Mouse (Mus musculus) hindbrain, postnatal 0 days (tissue): Measurements from ENCODE around the gene Ptchd4. TPM values are rescaled to one million over a fixed set of nuclear protein-coding genes. Genes with fewer than 3 reads are reported as not detected.

Experiments used
- ATAC-seq: fragments of 200-750 bp; cut with Nextera tagmentation; 2 replicates; pipeline ENCODE4 v1.8.0; 2017; ENCODE audit warnings: mild to moderate bottlenecking, moderate TSS enrichment, moderate library complexity
- DNase-seq: peaks from one replicate; pipeline ENCODE4 v3.0.0-alpha.2; 2015; ENCODE audit warnings: low spot score
- H3K27ac ChIP-seq: fragments of 300-500 bp; sonication (generic); 2 replicates; pipeline ENCODE4 v1.5.1; 2014; ENCODE audit warnings: mild to moderate bottlenecking
- H3K27me3 ChIP-seq: fragments of 300-500 bp; sonication (generic); 2 replicates; pipeline ENCODE4 v1.6.1; 2014; ENCODE audit warnings: low read length, mixed read lengths; ENCODE audit not compliant: insufficient read depth
- H3K36me3 ChIP-seq: fragments of 300-500 bp; sonication (generic); 2 replicates; pipeline ENCODE4 v1.6.1; 2014; ENCODE audit warnings: low read length, mixed read lengths; ENCODE audit not compliant: insufficient read depth
- H3K4me1 ChIP-seq: fragments of 300-500 bp; sonication (generic); 2 replicates; pipeline ENCODE4 v1.6.1; 2014; ENCODE audit warnings: antibody characterized with exemption, low read length, mixed read lengths; ENCODE audit not compliant: insufficient read depth
- H3K4me2 ChIP-seq: fragments of 300-500 bp; sonication (generic); 2 replicates; pipeline ENCODE4 v1.6.1; 2014; ENCODE audit warnings: low read depth, mild to moderate bottlenecking, low read length, moderate library complexity, mixed read lengths
- H3K4me3 ChIP-seq: fragments of 300-500 bp; sonication (generic); 2 replicates; pipeline ENCODE4 v1.5.1; 2014; ENCODE audit warnings: low read length
- H3K9ac ChIP-seq: fragments of 300-500 bp; sonication (generic); replicated peaks from 2 replicates; pipeline ENCODE4 v1.6.1; 2014; ENCODE audit warnings: mild to moderate bottlenecking, low read length, moderate library complexity, mixed read lengths
- H3K9me3 ChIP-seq: fragments of 300-500 bp; sonication (generic); 2 replicates; pipeline ENCODE4 v1.6.1; 2016; ENCODE audit warnings: low read length, mixed read lengths
- CTCF ChIP-seq: IDR thresholded peaks from 2 replicates; pipeline ENCODE4 v1.5.1; 2016; ENCODE audit warnings: antibody characterized with exemption, control low read depth, low read depth
- whole genome bisulfite sequencing: fragments of 180-500 bp; shearing (Covaris S2); extraction: QIAGEN DNeasy Blood & Tissue Kit; methylation state at CpG from one replicate; pipeline ENCODE4 v1.1.7; 2014; 5-methylcytosine and 5-hydroxymethylcytosine counted together
- polyA plus RNA-seq: library from polyadenylated mRNA; unstranded; fragments of >200 nt; fragmentation: Nextera tagmentation; extraction: Ambion mirVana; gene quantifications from 2 replicates; pipeline ENCODE4 v1.2.1, GENCODE M21; 2015
- total RNA-seq: library from RNA; depleted of rRNA; stranded (reverse); fragments of >200 nt; gene quantifications from 2 replicates; pipeline ENCODE4 v1.2.3, GENCODE M21; 2014

Gene Ptchd4
- total and polyA plus RNA-seq, 2 experiments from 2014 or later: 11.3 to 11.7 TPM

DNA sequence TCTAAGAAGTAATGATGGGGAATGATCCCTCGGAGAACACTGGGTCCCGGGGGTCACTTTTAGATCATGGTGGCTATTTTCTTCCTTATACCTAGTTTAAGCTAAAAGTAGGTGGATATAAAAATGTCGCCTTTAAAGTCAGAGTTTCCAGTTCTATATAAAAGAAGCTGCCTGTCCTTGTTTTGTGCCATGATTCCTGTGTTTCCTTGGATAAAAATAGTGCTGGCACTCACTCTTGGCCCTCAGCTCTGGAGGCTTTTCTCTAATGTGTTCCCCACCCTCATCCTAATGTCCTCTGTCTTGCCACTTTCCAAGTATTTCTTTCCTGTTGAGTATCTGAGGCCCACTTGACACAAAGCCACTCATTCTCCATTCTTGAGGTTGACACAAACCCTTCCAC lies 79.6 kb downstream of the Ptchd4 start:
- no peaks in the 10 kb centered on the region for H3K27me3 ChIP-seq
- DNase-seq: no peak
- no peak for TF ChIP-seq CTCF
- ATAC-seq: no peak
- no peaks in the 10 kb centered on the region for H3K36me3 ChIP-seq
- no peak overlapping the region for H3K4me2 ChIP-seq
- H3K4me3 ChIP-seq: no peak overlapping the region
- H3K9ac ChIP-seq: no peak overlapping the region
- 93% methylated on average over 3 of the region's 3 CpGs for WGBS
- no peaks in the 10 kb centered on the region for H3K9me3 ChIP-seq
- no peaks in the 10 kb centered on the region for H3K4me1 ChIP-seq
- no peak overlapping the region for H3K27ac ChIP-seq

DNA sequence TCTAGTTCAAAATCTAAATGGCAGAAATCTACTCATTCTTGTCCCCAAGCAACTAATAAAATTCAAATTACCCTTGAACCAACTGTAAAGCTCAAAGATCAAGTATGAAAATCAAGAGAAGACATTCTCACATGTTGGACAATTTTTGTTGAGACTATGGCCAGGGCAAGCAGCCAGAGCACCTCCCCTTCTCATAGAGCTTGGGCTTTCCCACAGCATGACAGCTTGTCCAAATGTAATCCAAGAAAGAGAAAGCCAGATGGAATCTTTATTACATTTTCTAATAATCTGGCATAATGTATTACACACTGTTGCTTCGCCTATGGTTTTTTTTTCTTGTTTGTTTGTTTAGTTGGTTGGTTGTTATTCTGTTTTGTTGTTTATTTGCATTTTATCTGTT lies 102.7 kb downstream of the Ptchd4 start:
- no peak overlapping the region for H3K4me3 ChIP-seq
- no peak overlapping the region for H3K27ac ChIP-seq
- no peak for TF ChIP-seq CTCF
- H3K4me2 ChIP-seq: no peak overlapping the region
- H3K9ac ChIP-seq: no peak overlapping the region
- H3K36me3 ChIP-seq: no peaks in the 10 kb centered on the region
- no peaks in the 10 kb centered on the region for H3K9me3 ChIP-seq
- ATAC-seq (no peak), DNase-seq (no peak)
- WGBS: 68% methylated on average over 1 of the region's 1 CpGs
- no peaks in the 10 kb centered on the region for H3K27me3 ChIP-seq
- H3K4me1 ChIP-seq: no peaks in the 10 kb centered on the region

DNA sequence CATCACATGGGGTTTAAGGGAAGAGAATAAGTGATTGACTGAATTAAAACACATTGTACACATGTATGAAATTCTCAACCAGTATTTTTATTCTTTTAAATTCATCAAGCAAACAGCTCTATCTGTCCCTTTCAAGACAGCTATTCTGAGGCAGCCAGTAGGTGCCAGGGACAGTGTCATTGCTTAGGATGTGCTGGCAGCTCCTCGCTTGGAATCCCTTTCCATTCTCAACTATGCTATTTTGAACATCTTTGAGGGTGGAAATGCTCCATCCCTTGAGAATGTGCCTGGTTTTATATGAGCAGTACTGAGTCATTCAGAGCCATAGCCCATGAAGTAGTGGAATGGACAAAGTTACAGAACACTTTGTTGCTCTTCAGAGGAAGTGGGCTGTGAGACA lies 112.2 kb downstream of the Ptchd4 start:
- Histone ChIP-seq H3K36me3 (no peaks in the 10 kb centered on the region), H3K9ac (no peak overlapping the region), H3K27me3 (no peaks in the 10 kb centered on the region), H3K4me1 (no peaks in the 10 kb centered on the region), H3K9me3 (no peaks in the 10 kb centered on the region), H3K4me3 (no peak overlapping the region), H3K27ac (no peak overlapping the region), H3K4me2 (no peak overlapping the region)
- WGBS: 89% methylated on average over 1 of the region's 1 CpGs
- ATAC-seq (no peak), DNase-seq (no peak)
- no peak for TF ChIP-seq CTCF

DNA sequence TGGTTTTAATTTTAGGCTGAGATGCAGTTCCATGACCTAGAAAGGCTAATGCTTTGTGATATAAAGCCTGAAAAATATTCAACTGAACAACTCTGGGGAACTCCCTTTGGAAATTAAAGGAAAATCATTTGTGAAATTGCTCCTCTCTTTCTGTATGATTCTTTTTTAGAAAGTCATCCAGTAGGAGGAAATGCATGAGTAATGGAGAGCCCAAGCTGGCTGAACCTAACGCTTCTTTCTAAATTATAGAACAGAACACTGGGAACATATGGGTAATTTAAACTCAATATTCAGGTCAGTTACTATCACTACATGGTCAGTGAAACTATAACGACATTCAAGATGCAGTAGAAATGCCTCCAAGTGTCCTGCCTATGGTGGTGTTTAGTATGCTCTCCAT lies 114.6 kb downstream of the Ptchd4 start:
- Histone ChIP-seq H3K9me3 (no peaks in the 10 kb centered on the region), H3K4me2 (no peak overlapping the region), H3K27ac (no peak overlapping the region), H3K4me3 (no peak overlapping the region), H3K27me3 (no peaks in the 10 kb centered on the region), H3K9ac (no peak overlapping the region), H3K4me1 (no peaks in the 10 kb centered on the region), H3K36me3 (no peaks in the 10 kb centered on the region)
- DNase-seq (no peak), ATAC-seq (no peak)
- WGBS: 75% methylated on average over 2 of the region's 2 CpGs
- TF ChIP-seq CTCF: no peak

DNA sequence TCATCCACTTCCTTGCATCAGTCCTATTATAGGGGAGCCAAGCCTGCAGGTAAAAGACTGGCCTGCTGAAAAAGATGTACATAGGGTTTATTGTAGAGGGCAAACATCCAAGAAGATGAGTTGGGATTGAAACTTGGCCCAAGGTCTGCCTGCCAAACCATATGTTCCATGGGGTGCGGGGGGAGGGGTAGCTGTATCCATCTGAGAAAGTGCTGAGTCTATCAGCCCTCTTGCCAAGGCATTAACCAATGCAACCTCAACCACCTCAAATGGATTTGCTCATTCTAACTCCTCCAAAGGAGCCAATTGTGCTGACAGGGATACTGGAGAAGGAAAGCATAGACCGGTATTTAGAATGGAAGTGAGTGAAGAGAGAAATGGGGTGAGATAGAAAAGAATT lies 136.5 kb downstream of the Ptchd4 start:
- no peak for ATAC-seq

DNA sequence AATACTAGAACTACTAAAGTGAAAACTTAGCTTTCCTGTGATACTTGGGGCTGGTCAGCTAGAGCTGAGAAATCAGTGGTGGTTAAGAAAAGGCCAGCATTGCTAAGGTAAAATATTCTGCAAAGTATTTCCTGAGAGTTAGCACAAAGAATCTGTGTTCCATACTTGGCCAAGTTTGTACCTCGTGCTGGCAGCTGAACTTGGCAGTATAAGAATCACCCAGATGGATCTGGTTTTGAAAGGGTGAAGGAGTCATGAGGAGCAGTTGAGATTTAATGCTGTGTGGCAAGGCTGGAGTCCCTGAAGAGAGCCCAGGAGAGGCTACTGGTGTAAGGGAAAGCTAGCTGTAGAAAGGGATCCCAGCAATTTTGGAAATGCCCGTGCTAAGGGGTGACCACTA lies 140.7 kb downstream of the Ptchd4 start:
- 67% methylated on average over 2 of the region's 2 CpGs for WGBS
- Histone ChIP-seq H3K9ac (no peak overlapping the region), H3K9me3 (no peaks in the 10 kb centered on the region)

More for the DNA sequence above, 136.5 kb downstream of the Ptchd4 start:
- Histone ChIP-seq H3K27ac (no peak overlapping the region), H3K9me3 (no peaks in the 10 kb centered on the region), H3K4me2 (no peak overlapping the region), H3K4me1 (no peaks in the 10 kb centered on the region), H3K4me3 (no peak overlapping the region), H3K27me3 (no peaks in the 10 kb centered on the region), H3K36me3 (no peaks in the 10 kb centered on the region), H3K9ac (no peak overlapping the region)
- WGBS: 89% methylated on average over 2 of the region's 2 CpGs
- DNase-seq: peak; percentile 38
- TF ChIP-seq CTCF: no peak

DNA sequence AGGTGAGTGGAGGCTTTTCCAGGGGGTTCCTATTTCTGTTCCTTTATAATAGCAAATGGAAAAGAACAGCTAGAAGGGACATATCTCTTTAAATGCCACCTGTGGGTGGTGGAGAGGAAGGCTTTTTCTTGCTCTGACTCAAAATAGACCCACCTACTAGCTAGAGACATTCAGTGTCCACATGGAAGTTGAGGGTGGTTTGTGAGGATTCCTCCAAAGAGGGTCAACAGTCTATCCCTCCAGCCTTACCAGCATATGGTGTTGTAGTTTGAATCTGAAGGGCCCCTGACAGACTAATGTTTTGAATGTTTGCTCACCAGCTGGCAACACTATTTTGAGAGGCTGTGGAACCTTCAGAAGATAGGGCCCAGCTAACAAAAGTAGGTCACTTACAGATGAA lies 147.0 kb downstream of the Ptchd4 start:
- H3K9me3 ChIP-seq: no peaks in the 10 kb centered on the region
- H3K27me3 ChIP-seq: no peaks in the 10 kb centered on the region
- no peak overlapping the region for H3K9ac ChIP-seq
- H3K36me3 ChIP-seq: no peaks in the 10 kb centered on the region
- ATAC-seq (no peak), DNase-seq (no peak)
- H3K4me3 ChIP-seq: no peak overlapping the region
- no peak overlapping the region for H3K27ac ChIP-seq
- H3K4me1 ChIP-seq: no peaks in the 10 kb centered on the region
- no peak for TF ChIP-seq CTCF
- no peak overlapping the region for H3K4me2 ChIP-seq

More for the DNA sequence above, 140.7 kb downstream of the Ptchd4 start:
- Histone ChIP-seq H3K4me2 (no peak overlapping the region), H3K4me1 (no peaks in the 10 kb centered on the region), H3K27me3 (no peaks in the 10 kb centered on the region), H3K36me3 (no peaks in the 10 kb centered on the region), H3K4me3 (no peak overlapping the region), H3K27ac (no peak overlapping the region)
- DNase-seq (no peak), ATAC-seq (no peak)
- no peak for TF ChIP-seq CTCF
